Mouse (Mus musculus) hindbrain, postnatal 0 days (tissue): Measurements from ENCODE around the gene Pttg1ip. TPM values are rescaled to one million over a fixed set of nuclear protein-coding genes. Genes with fewer than 3 reads are reported as not detected.

ENCODE experiments used
- ATAC-seq: fragments of 200-750 bp; cut with Nextera tagmentation; 2 replicates; pipeline ENCODE4 v1.8.0; 2017; ENCODE audit warnings: mild to moderate bottlenecking, moderate TSS enrichment, moderate library complexity
- DNase-seq: peaks from one replicate; pipeline ENCODE4 v3.0.0-alpha.2; 2015; ENCODE audit warnings: low spot score
- H3K27ac ChIP-seq: fragments of 300-500 bp; sonication (generic); 2 replicates; pipeline ENCODE4 v1.5.1; 2014; ENCODE audit warnings: mild to moderate bottlenecking
- H3K27me3 ChIP-seq: fragments of 300-500 bp; sonication (generic); 2 replicates; pipeline ENCODE4 v1.6.1; 2014; ENCODE audit warnings: low read length, mixed read lengths; ENCODE audit not compliant: insufficient read depth
- H3K36me3 ChIP-seq: fragments of 300-500 bp; sonication (generic); 2 replicates; pipeline ENCODE4 v1.6.1; 2014; ENCODE audit warnings: low read length, mixed read lengths; ENCODE audit not compliant: insufficient read depth
- H3K4me1 ChIP-seq: fragments of 300-500 bp; sonication (generic); 2 replicates; pipeline ENCODE4 v1.6.1; 2014; ENCODE audit warnings: antibody characterized with exemption, low read length, mixed read lengths; ENCODE audit not compliant: insufficient read depth
- H3K4me2 ChIP-seq: fragments of 300-500 bp; sonication (generic); 2 replicates; pipeline ENCODE4 v1.6.1; 2014; ENCODE audit warnings: low read depth, mild to moderate bottlenecking, low read length, moderate library complexity, mixed read lengths
- H3K4me3 ChIP-seq: fragments of 300-500 bp; sonication (generic); 2 replicates; pipeline ENCODE4 v1.5.1; 2014; ENCODE audit warnings: low read length
- H3K9ac ChIP-seq: fragments of 300-500 bp; sonication (generic); replicated peaks from 2 replicates; pipeline ENCODE4 v1.6.1; 2014; ENCODE audit warnings: mild to moderate bottlenecking, low read length, moderate library complexity, mixed read lengths
- H3K9me3 ChIP-seq: fragments of 300-500 bp; sonication (generic); 2 replicates; pipeline ENCODE4 v1.6.1; 2016; ENCODE audit warnings: low read length, mixed read lengths
- CTCF ChIP-seq: IDR thresholded peaks from 2 replicates; pipeline ENCODE4 v1.5.1; 2016; ENCODE audit warnings: antibody characterized with exemption, control low read depth, low read depth
- WGBS: fragments of 180-500 bp; shearing (Covaris S2); extraction: QIAGEN DNeasy Blood & Tissue Kit; methylation state at CpG from one replicate; pipeline ENCODE4 v1.1.7; 2014; 5-methylcytosine and 5-hydroxymethylcytosine counted together
- polyA plus RNA-seq: library from polyadenylated mRNA; unstranded; fragments of >200 nt; fragmentation: Nextera tagmentation; extraction: Ambion mirVana; gene quantifications from 2 replicates; pipeline ENCODE4 v1.2.1, GENCODE M21; 2015
- total RNA-seq: library from RNA; depleted of rRNA; stranded (reverse); fragments of >200 nt; gene quantifications from 2 replicates; pipeline ENCODE4 v1.2.3, GENCODE M21; 2014

The Pttg1ip gene
- total and polyA plus RNA-seq, 2 experiments from 2014 or later = 85.9 to 87.3 TPM

- H3K27ac ChIP-seq = no peak overlapping the region
- no peaks in the 10 kb centered on the region for H3K9me3 ChIP-seq
- H3K9ac ChIP-seq = no peak overlapping the region
- no peak for TF ChIP-seq CTCF
- no peak overlapping the region for H3K4me3 ChIP-seq
- 75% methylated on average over 10 of the region's 10 CpGs for WGBS
- H3K27me3 ChIP-seq = no peaks in the 10 kb centered on the region
- DNase-seq (no peak), ATAC-seq (no peak)
- no peaks in the 10 kb centered on the region for H3K36me3 ChIP-seq
- H3K4me1 ChIP-seq = no peaks in the 10 kb centered on the region
- H3K4me2 ChIP-seq = no peak overlapping the region
Measured at GRCm38 (mm10) chr10:77541864-77542666, 39.5 kb upstream of the Pttg1ip start.

GRCm38 (mm10) chr10:77543226-77543625, 38.3 kb upstream of the Pttg1ip start:
- DNase-seq (peak; percentile 40), ATAC-seq (no peak)
- no peak overlapping the region for H3K4me2 ChIP-seq
- no peaks in the 10 kb centered on the region for H3K36me3 ChIP-seq
- no peaks in the 10 kb centered on the region for H3K4me1 ChIP-seq
- WGBS = 49% methylated on average over 7 of the region's 7 CpGs
- H3K9me3 ChIP-seq = no peaks in the 10 kb centered on the region
- H3K9ac ChIP-seq = no peak overlapping the region
- TF ChIP-seq CTCF = peak; percentile 48
- H3K27me3 ChIP-seq = no peaks in the 10 kb centered on the region
- no peak overlapping the region for H3K27ac ChIP-seq
- no peak overlapping the region for H3K4me3 ChIP-seq

GRCm38 (mm10) chr10:77544916-77545315, 36.6 kb upstream of the Pttg1ip start:
- ATAC-seq = no peak
- Histone ChIP-seq H3K9ac (no peak overlapping the region), H3K36me3 (no peaks in the 10 kb centered on the region), H3K27me3 (no peaks in the 10 kb centered on the region), H3K4me3 (no peak overlapping the region), H3K4me2 (no peak overlapping the region), H3K9me3 (no peaks in the 10 kb centered on the region), H3K27ac (no peak overlapping the region; the same call in 1 of the 2 replicates), H3K4me1 (no peaks in the 10 kb centered on the region)
- peak; percentile 10 for DNase-seq
- TF ChIP-seq CTCF = no peak
- WGBS = 80% methylated on average over 5 of the region's 5 CpGs

- no peak for ATAC-seq
- H3K9me3 ChIP-seq = no peaks in the 10 kb centered on the region
Measured at GRCm38 (mm10) chr10:77548576-77548975, 32.9 kb upstream of the Pttg1ip start.

GRCm38 (mm10) chr10:77550874-77551273, 30.6 kb upstream of the Pttg1ip start:
- 69% methylated on average over 11 of the region's 11 CpGs for WGBS
- DNase-seq = no peak
- H3K4me3 ChIP-seq = no peak overlapping the region
- no peak for TF ChIP-seq CTCF
- no peak overlapping the region for H3K4me2 ChIP-seq
- no peak overlapping the region for H3K27ac ChIP-seq
- no peaks in the 10 kb centered on the region for H3K27me3 ChIP-seq
- no peaks in the 10 kb centered on the region for H3K9me3 ChIP-seq
- no peak overlapping the region for H3K9ac ChIP-seq
- no peaks in the 10 kb centered on the region for H3K36me3 ChIP-seq
- no peaks in the 10 kb centered on the region for H3K4me1 ChIP-seq
- ATAC-seq = no peak

More at GRCm38 (mm10) chr10:77548576-77548975, 32.9 kb upstream of the Pttg1ip start:
- no peaks in the 10 kb centered on the region for H3K27me3 ChIP-seq
- no peak for DNase-seq
- no peaks in the 10 kb centered on the region for H3K4me1 ChIP-seq
- no peak for TF ChIP-seq CTCF
- no peak overlapping the region for H3K4me3 ChIP-seq
- no peak overlapping the region for H3K27ac ChIP-seq
- H3K4me2 ChIP-seq = no peak overlapping the region
- no peak overlapping the region for H3K9ac ChIP-seq
- no peaks in the 10 kb centered on the region for H3K36me3 ChIP-seq
- WGBS = 88% methylated on average over 10 of the region's 10 CpGs

GRCm38 (mm10) chr10:77552162-77552561, 29.4 kb upstream of the Pttg1ip start:
- Histone ChIP-seq H3K36me3 (no peaks in the 10 kb centered on the region), H3K27ac (no peak overlapping the region), H3K4me1 (no peaks in the 10 kb centered on the region), H3K4me2 (no peak overlapping the region), H3K9ac (no peak overlapping the region), H3K4me3 (no peak overlapping the region), H3K9me3 (no peaks in the 10 kb centered on the region), H3K27me3 (no peaks in the 10 kb centered on the region)
- no peak for TF ChIP-seq CTCF
- WGBS = 93% methylated on average over 5 of the region's 5 CpGs
- ATAC-seq = no peak
- DNase-seq = no peak

GRCm38 (mm10) chr10:77553285-77553684, 28.2 kb upstream of the Pttg1ip start:
- Histone ChIP-seq H3K9ac (no peak overlapping the region), H3K9me3 (no peaks in the 10 kb centered on the region), H3K4me2 (no peak overlapping the region), H3K27ac (no peak overlapping the region), H3K4me3 (no peak overlapping the region), H3K27me3 (no peaks in the 10 kb centered on the region), H3K36me3 (no peaks in the 10 kb centered on the region), H3K4me1 (no peaks in the 10 kb centered on the region)
- no peak for ATAC-seq
- no peak for TF ChIP-seq CTCF
- 79% methylated on average over 4 of the region's 4 CpGs for WGBS
- DNase-seq = no peak
